Mouse (Mus musculus) liver, embryonic 12.5 days (tissue): ENCODE data around the gene Prdm10. TPM values are rescaled to one million over a fixed set of nuclear protein-coding genes. Genes with fewer than 3 reads are reported as not detected.

Experiments used
- ATAC-seq: fragments of 200-750 bp; cut with Nextera tagmentation; 2 replicates; pipeline ENCODE4 v1.8.0; 2017; ENCODE audit warnings: moderate number of reproducible peaks, mild to moderate bottlenecking, moderate library complexity
- H3K27ac ChIP-seq: fragments of 300-500 bp; sonication (generic); 2 replicates; pipeline ENCODE4 v1.5.1; 2016; ENCODE audit warnings: mild to moderate bottlenecking
- H3K27me3 ChIP-seq: fragments of 300-500 bp; sonication (generic); replicated peaks from 2 replicates; pipeline ENCODE4 v1.6.1; 2016; ENCODE audit warnings: mild to moderate bottlenecking, moderate library complexity
- H3K36me3 ChIP-seq: fragments of 300-500 bp; sonication (generic); 2 replicates; pipeline ENCODE4 v1.6.1; 2016; ENCODE audit warnings: mild to moderate bottlenecking, moderate library complexity
- H3K4me1 ChIP-seq: fragments of 300-500 bp; sonication (generic); 2 replicates; pipeline ENCODE4 v1.6.1; 2016
- H3K4me2 ChIP-seq: fragments of 300-500 bp; sonication (generic); 2 replicates; pipeline ENCODE4 v1.6.1; 2016; ENCODE audit warnings: mild to moderate bottlenecking, moderate library complexity
- H3K4me3 ChIP-seq: fragments of 300-500 bp; sonication (generic); 2 replicates; pipeline ENCODE4 v1.5.1; 2016; ENCODE audit warnings: mild to moderate bottlenecking, moderate library complexity
- H3K9ac ChIP-seq: fragments of 300-500 bp; sonication (generic); 2 replicates; pipeline ENCODE4 v1.6.1; 2016; ENCODE audit warnings: mild to moderate bottlenecking, moderate library complexity
- H3K9me3 ChIP-seq: fragments of 300-500 bp; sonication (generic); replicated peaks from 2 replicates; pipeline ENCODE4 v1.6.1; 2016; ENCODE audit warnings: mild to moderate bottlenecking, moderate library complexity
- WGBS: fragments of 180-500 bp; shearing (Covaris S2); methylation state at CpG from one replicate; pipeline ENCODE4 v1.1.7; 2016; ENCODE audit not compliant: insufficient replicate concordance; 5-methylcytosine and 5-hydroxymethylcytosine counted together
- polyA plus RNA-seq: library from polyadenylated mRNA; unstranded; fragments of >200 nt; fragmentation: Nextera tagmentation; extraction: Ambion mirVana; gene quantifications from 2 replicates; pipeline ENCODE4 v1.2.1, GENCODE M21; 2016

Prdm10 gene
- 4.1 and 4.7 TPM in 2 replicates for polyA plus RNA-seq

DNA sequence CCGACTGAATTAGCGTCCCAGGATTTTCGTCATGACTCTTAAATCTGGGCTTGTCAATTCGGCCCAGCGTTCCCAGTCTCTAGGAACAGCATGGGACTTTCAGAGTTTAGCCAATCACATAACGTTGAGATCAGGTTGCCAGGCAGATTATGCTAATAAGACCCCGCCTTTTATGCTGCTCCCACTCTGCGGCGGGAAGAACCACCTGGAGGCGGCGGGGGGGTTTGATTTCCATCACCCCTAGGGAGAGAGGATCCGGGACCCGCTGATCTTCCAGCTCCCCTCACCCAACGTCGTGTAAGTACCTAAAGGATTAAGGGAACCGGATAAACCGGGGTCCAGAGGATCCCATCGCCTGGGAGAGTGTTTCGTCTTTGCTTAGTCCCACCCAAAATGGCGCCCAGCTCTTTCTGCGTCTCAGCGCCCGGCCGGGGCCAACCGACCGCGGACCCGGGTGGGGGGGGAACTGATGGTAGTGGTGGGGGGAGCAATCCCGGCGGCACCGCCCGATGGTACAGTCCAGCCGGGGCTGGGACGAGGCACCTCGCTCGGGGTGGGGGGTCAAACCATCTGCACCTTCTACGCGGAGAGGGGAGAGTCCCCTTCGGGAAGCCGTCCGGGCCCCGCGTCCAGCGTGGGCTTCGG lies at the start of gene Prdm10:
Prdm10 (plus strand) TSS at position 173 of the 645 bp plus-strand sequence.
- peak within 1 kb of the TSS; percentile 98 for H3K27ac ChIP-seq
- H3K36me3 ChIP-seq: 0 out of 2 replicates have a peak, but pooled peaks cover 4% of the 10 kb centered on the region
- H3K4me3 ChIP-seq: peak within 1 kb of the TSS; percentile 83
- WGBS: under 1% methylated on average over 45 of the region's 45 CpGs
- peak within 1 kb of the TSS; percentile 98 for H3K9ac ChIP-seq
- H3K9me3 ChIP-seq: no peaks in the 10 kb centered on the region
- no peaks in the 10 kb centered on the region for H3K27me3 ChIP-seq
- peaks cover 70% of the 10 kb centered on the region for H3K4me1 ChIP-seq
- H3K4me2 ChIP-seq: peak within 1 kb of the TSS; percentile 82
- ATAC-seq: peak; percentile 84

DNA sequence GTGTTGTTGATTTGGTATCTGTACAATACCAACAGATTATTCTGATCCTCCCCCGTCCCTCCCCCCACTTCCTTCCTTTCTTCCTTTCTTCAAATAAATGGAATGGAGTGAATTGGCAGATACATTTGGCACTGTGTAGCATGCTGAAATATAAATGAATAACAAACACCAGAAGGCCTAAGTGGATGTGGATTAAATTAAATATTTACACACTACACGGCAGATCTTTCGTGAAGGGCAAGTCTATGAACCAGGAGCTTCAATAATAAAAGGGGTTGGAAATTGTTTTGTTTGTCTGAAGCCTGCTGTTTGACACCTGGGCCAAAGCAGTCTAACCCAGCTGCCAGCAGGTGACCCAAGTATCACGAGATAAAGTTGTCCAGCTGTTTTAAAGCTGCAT lies 45.3 kb upstream of the Prdm10 start:
- no peak overlapping the region for H3K9ac ChIP-seq
- no peak for ATAC-seq
- no peaks in the 10 kb centered on the region for H3K9me3 ChIP-seq
- H3K36me3 ChIP-seq: no peaks in the 10 kb centered on the region
- peaks cover 14% of the 10 kb centered on the region; the same call in 1 of the 2 replicates for H3K4me1 ChIP-seq
- no peaks in the 10 kb centered on the region for H3K27me3 ChIP-seq
- WGBS: 63% methylated on average over 4 of the region's 4 CpGs
- H3K27ac ChIP-seq: no peak overlapping the region
- H3K4me3 ChIP-seq: no peak overlapping the region
- no peak overlapping the region for H3K4me2 ChIP-seq

GRCm38 (mm10) chr9:31235489-31235888 lies 44.8 kb upstream of the Prdm10 start:
- no peak overlapping the region for H3K4me3 ChIP-seq
- no peak overlapping the region for H3K27ac ChIP-seq
- H3K9me3 ChIP-seq: no peaks in the 10 kb centered on the region
- H3K4me1 ChIP-seq: peaks cover 14% of the 10 kb centered on the region; the same call in 1 of the 2 replicates
- no peak overlapping the region for H3K9ac ChIP-seq
- no peak overlapping the region for H3K4me2 ChIP-seq
- no peaks in the 10 kb centered on the region for H3K27me3 ChIP-seq
- no peaks in the 10 kb centered on the region for H3K36me3 ChIP-seq
- no peak for ATAC-seq
- WGBS: 77% methylated on average over 9 of the region's 9 CpGs

- no peak overlapping the region for H3K4me2 ChIP-seq
- 68% methylated on average over 5 of the region's 5 CpGs for WGBS
- no peak overlapping the region for H3K27ac ChIP-seq
- no peaks in the 10 kb centered on the region for H3K27me3 ChIP-seq
- H3K36me3 ChIP-seq: no peaks in the 10 kb centered on the region
- no peak overlapping the region for H3K4me3 ChIP-seq
- peaks cover 16% of the 10 kb centered on the region; the same call in 1 of the 2 replicates for H3K4me1 ChIP-seq
- no peak for ATAC-seq
- H3K9ac ChIP-seq: no peak overlapping the region
- no peaks in the 10 kb centered on the region for H3K9me3 ChIP-seq
Observed at GRCm38 (mm10) chr9:31236079-31236478, 44.3 kb upstream of the Prdm10 start.

DNA sequence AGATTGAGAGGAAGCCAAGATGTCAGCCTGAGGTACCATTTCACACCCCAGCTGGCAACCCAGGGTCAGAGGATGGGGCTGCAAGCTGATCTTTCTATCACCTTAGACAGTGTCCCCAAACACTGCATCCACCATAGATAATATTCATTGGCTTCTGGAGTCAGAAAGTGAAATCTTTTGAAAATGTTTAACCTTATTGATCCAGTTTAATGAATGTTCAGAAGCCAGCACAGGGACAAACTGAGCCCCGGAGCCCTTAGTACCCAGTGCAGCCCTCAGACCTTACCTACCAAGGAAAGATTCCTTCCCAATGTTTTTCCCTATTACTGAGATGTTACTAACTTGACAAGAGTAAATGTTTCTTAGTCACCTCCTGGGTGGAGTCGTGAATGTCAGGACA lies 41.8 kb upstream of the Prdm10 start:
- H3K9me3 ChIP-seq: no peaks in the 10 kb centered on the region
- 65% methylated on average over 2 of the region's 2 CpGs for WGBS

DNA sequence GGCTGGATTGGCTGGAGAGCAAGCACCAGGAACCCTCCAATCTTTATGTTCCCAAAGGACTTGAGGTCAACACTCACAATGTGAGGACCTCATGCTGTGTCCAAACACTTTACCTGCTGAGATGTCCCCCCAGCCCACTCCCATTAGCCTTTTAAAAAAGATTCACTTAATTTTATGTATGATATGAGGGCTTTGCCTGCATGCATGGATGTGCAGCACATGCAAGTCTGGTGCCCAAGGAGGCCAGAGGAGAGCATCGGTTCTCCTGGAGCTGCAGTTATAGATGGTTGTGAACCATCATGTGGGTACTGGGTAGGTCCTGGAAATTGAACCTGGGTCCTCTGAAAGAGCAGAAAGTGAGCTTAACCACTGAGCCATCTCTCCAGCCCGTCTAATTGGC lies 40.8 kb upstream of the Prdm10 start:
- WGBS: 79% methylated on average over 2 of the region's 2 CpGs
- H3K4me3 ChIP-seq: no peak overlapping the region
- H3K4me1 ChIP-seq: peaks cover 15% of the 10 kb centered on the region; the same call in 1 of the 2 replicates
- no peak overlapping the region for H3K4me2 ChIP-seq
- ATAC-seq: no peak
- no peak overlapping the region for H3K27ac ChIP-seq
- H3K9me3 ChIP-seq: no peaks in the 10 kb centered on the region
- 0 out of 2 replicates have a peak, but pooled peaks cover 7% of the 10 kb centered on the region for H3K27me3 ChIP-seq
- no peak overlapping the region for H3K9ac ChIP-seq
- H3K36me3 ChIP-seq: no peaks in the 10 kb centered on the region

More for the DNA sequence above, 41.8 kb upstream of the Prdm10 start:
- 0 out of 2 replicates have a peak, but pooled peaks cover 7% of the 10 kb centered on the region for H3K27me3 ChIP-seq
- H3K36me3 ChIP-seq: no peaks in the 10 kb centered on the region
- no peak overlapping the region for H3K9ac ChIP-seq
- peaks cover 10% of the 10 kb centered on the region; the same call in 1 of the 2 replicates for H3K4me1 ChIP-seq
- no peak overlapping the region for H3K27ac ChIP-seq
- no peak for ATAC-seq
- H3K4me3 ChIP-seq: no peak overlapping the region
- no peak overlapping the region for H3K4me2 ChIP-seq

- Histone ChIP-seq H3K9ac (no peak overlapping the region), H3K36me3 (no peaks in the 10 kb centered on the region), H3K9me3 (no peaks in the 10 kb centered on the region), H3K4me1 (peaks cover 15% of the 10 kb centered on the region; the same call in 1 of the 2 replicates), H3K4me2 (no peak overlapping the region), H3K27me3 (0 out of 2 replicates have a peak, but pooled peaks cover 7% of the 10 kb centered on the region), H3K27ac (no peak overlapping the region), H3K4me3 (no peak overlapping the region)
- WGBS: 82% methylated on average over 8 of the region's 8 CpGs
- ATAC-seq: no peak
Observed at GRCm38 (mm10) chr9:31240522-31241207, 39.7 kb upstream of the Prdm10 start.

- 72% methylated on average over 7 of the region's 7 CpGs for WGBS
- no peak for ATAC-seq
- no peaks in the 10 kb centered on the region for H3K36me3 ChIP-seq
- H3K27me3 ChIP-seq: 0 out of 2 replicates have a peak, but pooled peaks cover 7% of the 10 kb centered on the region
- H3K9ac ChIP-seq: no peak overlapping the region
- H3K4me3 ChIP-seq: no peak overlapping the region
- no peak overlapping the region for H3K27ac ChIP-seq
- peaks cover 15% of the 10 kb centered on the region for H3K4me1 ChIP-seq
- no peaks in the 10 kb centered on the region for H3K9me3 ChIP-seq
- no peak overlapping the region for H3K4me2 ChIP-seq
Observed at GRCm38 (mm10) chr9:31241208-31241699, 39.1 kb upstream of the Prdm10 start.

- H3K4me1 ChIP-seq: peaks cover 27% of the 10 kb centered on the region
- H3K4me2 ChIP-seq: no peak overlapping the region
- H3K36me3 ChIP-seq: no peaks in the 10 kb centered on the region
- H3K9me3 ChIP-seq: no peaks in the 10 kb centered on the region
- WGBS: 57% methylated on average over 18 of the region's 18 CpGs
- no peak overlapping the region for H3K27ac ChIP-seq
- no peak for ATAC-seq
- 0 out of 2 replicates have a peak, but pooled peaks cover 7% of the 10 kb centered on the region for H3K27me3 ChIP-seq
- no peak overlapping the region for H3K4me3 ChIP-seq
- H3K9ac ChIP-seq: no peak overlapping the region
Observed at GRCm38 (mm10) chr9:31243306-31243938, 36.9 kb upstream of the Prdm10 start.

- 61% methylated on average over 5 of the region's 5 CpGs for WGBS
- no peak overlapping the region for H3K4me2 ChIP-seq
- no peaks in the 10 kb centered on the region for H3K36me3 ChIP-seq
- peaks cover 28% of the 10 kb centered on the region for H3K4me1 ChIP-seq
- no peaks in the 10 kb centered on the region for H3K9me3 ChIP-seq
- H3K4me3 ChIP-seq: no peak overlapping the region
- H3K9ac ChIP-seq: no peak overlapping the region
- no peak for ATAC-seq
- 0 out of 2 replicates have a peak, but pooled peaks cover 7% of the 10 kb centered on the region for H3K27me3 ChIP-seq
- H3K27ac ChIP-seq: no peak overlapping the region
Observed at GRCm38 (mm10) chr9:31243939-31244333, 36.4 kb upstream of the Prdm10 start.

GRCm38 (mm10) chr9:31245006-31245405 lies 35.3 kb upstream of the Prdm10 start:
- Histone ChIP-seq H3K9me3 (no peaks in the 10 kb centered on the region), H3K4me2 (no peak overlapping the region), H3K36me3 (no peaks in the 10 kb centered on the region), H3K4me1 (peaks cover 28% of the 10 kb centered on the region), H3K4me3 (no peak overlapping the region), H3K9ac (no peak overlapping the region), H3K27me3 (0 out of 2 replicates have a peak, but pooled peaks cover 7% of the 10 kb centered on the region), H3K27ac (no peak overlapping the region)
- no peak for ATAC-seq
- 86% methylated on average over 6 of the region's 6 CpGs for WGBS
